Mouse (Mus musculus): ENCODE results near the gene Wdr26. TPM values are rescaled to one million over a fixed set of nuclear protein-coding genes. Genes with fewer than 3 reads are reported as not detected.

Wdr26 gene
- total and polyA plus RNA-seq, 2 experiments from 2014 or later: 44.1 to 49.6 TPM

DNA sequence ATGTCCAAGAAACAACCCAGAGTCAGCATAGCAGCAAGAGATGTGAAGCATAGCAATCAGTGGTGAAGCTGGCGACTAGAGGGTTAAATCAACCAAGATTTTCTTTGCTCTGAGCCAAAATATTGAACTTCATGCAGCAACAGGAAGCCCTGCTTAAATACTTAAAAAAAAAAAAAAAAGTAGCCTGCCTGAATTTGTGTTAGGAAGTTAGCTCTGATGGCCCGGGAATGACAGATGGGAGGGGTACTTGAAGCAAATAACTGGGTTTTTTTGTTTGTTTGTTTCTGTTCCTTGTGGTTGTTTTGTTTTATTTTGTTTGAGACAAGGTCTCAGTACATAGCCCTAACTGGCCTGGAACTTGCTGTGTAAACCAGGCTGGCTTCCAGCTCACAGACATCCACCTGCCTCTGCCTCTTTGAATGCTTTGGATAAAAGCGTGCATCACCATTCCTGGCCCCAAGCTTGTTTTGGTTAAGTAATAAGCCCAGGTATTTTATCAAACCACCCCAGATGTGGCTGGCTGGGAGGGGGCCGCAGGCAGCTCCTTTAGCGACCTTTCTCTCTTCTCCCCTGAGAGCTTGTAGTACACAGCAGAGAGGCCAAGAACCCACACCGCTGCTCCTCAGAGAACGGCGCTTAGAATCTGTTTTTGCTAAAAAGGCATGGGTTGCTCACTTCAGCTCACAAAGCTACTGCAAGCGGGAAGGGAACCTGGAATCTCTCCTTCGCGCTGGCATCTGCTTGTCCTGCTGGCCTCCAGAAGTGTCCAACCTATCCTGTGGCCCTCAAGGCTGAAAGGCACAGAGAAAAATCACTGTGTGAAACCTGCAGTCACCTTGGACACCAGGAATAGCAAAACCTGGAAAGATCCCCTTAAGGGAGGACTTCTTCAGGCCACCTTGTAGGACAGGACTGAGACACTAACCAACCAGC is 34.0 kb upstream of the Wdr26 start:
- H3K4me1 ChIP-seq (ENCODE audit: insufficient read depth, low read length): no peaks in the 10 kb centered on the region
- no peak overlapping the region for H3K27ac ChIP-seq (ENCODE audit: low read depth, low read length)
- no peaks in the 10 kb centered on the region for H3K27me3 ChIP-seq (ENCODE audit: insufficient read depth, low read length)
- 0 out of 2 replicates have a peak, but pooled peaks cover 3% of the 10 kb centered on the region for H3K9me3 ChIP-seq (ENCODE audit: low read length)
- no peak overlapping the region for H3K9ac ChIP-seq (replicated peaks; ENCODE audit: low read length, poor library complexity, severe bottlenecking)
- no peak for ATAC-seq (ENCODE audit: low FRiP score)
- TF ChIP-seq CTCF (IDR thresholded peaks at IDR 0.05): no peak
- WGBS: 79% methylated on average over 11 of the region's 11 CpGs
- no peak for DNase-seq (ENCODE audit: low spot score)
- no peaks in the 10 kb centered on the region for H3K36me3 ChIP-seq (ENCODE audit: insufficient read depth, low read length)
- H3K4me2 ChIP-seq (ENCODE audit: low read depth, low read length, poor library complexity, severe bottlenecking): no peak overlapping the region
- no peak overlapping the region for H3K4me3 ChIP-seq (ENCODE audit: low read depth, low read length)

DNA sequence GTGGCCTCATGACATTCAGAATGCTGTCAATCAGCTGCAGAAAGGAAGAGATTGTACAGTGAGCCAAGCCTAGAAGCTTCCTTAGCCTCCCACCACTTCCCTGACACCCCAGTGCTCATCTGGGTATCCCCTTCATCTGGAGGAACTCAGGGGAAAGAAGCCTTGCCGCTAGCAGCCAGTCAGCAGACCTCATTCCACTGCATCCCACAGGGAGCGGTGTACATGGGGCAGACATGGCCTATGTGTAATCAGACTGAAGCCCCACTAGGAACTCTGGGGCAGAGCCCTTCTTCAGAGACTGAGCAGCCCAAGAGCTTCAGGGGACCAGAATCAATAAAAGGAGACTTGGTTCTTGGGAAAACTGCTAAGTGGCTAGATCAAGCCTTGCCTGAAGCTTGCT is 33.3 kb upstream of the Wdr26 start:
- no peaks in the 10 kb centered on the region for H3K4me1 ChIP-seq (ENCODE audit: insufficient read depth, low read length)
- H3K27ac ChIP-seq (ENCODE audit: low read depth, low read length): no peak overlapping the region
- DNase-seq (ENCODE audit: low spot score) (no peak), ATAC-seq (ENCODE audit: low FRiP score) (no peak)
- TF ChIP-seq CTCF (IDR thresholded peaks at IDR 0.05): no peak
- no peaks in the 10 kb centered on the region for H3K36me3 ChIP-seq (ENCODE audit: insufficient read depth, low read length)
- 0 out of 2 replicates have a peak, but pooled peaks cover 1% of the 10 kb centered on the region for H3K9me3 ChIP-seq (ENCODE audit: low read length)
- 100% methylated on average over 2 of the region's 2 CpGs for WGBS
- no peak overlapping the region for H3K4me3 ChIP-seq (ENCODE audit: low read depth, low read length)
- H3K4me2 ChIP-seq (ENCODE audit: low read depth, low read length, poor library complexity, severe bottlenecking): no peak overlapping the region
- no peaks in the 10 kb centered on the region for H3K27me3 ChIP-seq (ENCODE audit: insufficient read depth, low read length)
- no peak overlapping the region for H3K9ac ChIP-seq (replicated peaks; ENCODE audit: low read length, poor library complexity, severe bottlenecking)

GRCm38 (mm10) chr1:181241185-181241584 is 29.4 kb upstream of the Wdr26 start:
- ATAC-seq (ENCODE audit: low FRiP score) (no peak), DNase-seq (ENCODE audit: low spot score) (no peak)
- H3K4me2 ChIP-seq (ENCODE audit: low read depth, low read length, poor library complexity, severe bottlenecking): no peak overlapping the region
- no peaks in the 10 kb centered on the region for H3K36me3 ChIP-seq (ENCODE audit: insufficient read depth, low read length)
- H3K9ac ChIP-seq (replicated peaks; ENCODE audit: low read length, poor library complexity, severe bottlenecking): no peak overlapping the region
- no peak overlapping the region for H3K4me3 ChIP-seq (ENCODE audit: low read depth, low read length)
- 97% methylated on average over 3 of the region's 3 CpGs for WGBS
- H3K27me3 ChIP-seq (ENCODE audit: insufficient read depth, low read length): no peaks in the 10 kb centered on the region
- TF ChIP-seq CTCF (IDR thresholded peaks at IDR 0.05): no peak
- H3K27ac ChIP-seq (ENCODE audit: low read depth, low read length): no peak overlapping the region
- H3K9me3 ChIP-seq (ENCODE audit: low read length): no peaks in the 10 kb centered on the region
- H3K4me1 ChIP-seq (ENCODE audit: insufficient read depth, low read length): no peaks in the 10 kb centered on the region

- ATAC-seq (ENCODE audit: low FRiP score): no peak
- WGBS: 63% methylated on average over 5 of the region's 5 CpGs
- Histone ChIP-seq H3K4me2 (ENCODE audit: low read depth, low read length, poor library complexity, severe bottlenecking) (no peak overlapping the region), H3K9me3 (ENCODE audit: low read length) (no peaks in the 10 kb centered on the region), H3K27me3 (ENCODE audit: insufficient read depth, low read length) (no peaks in the 10 kb centered on the region), H3K9ac (replicated peaks; ENCODE audit: low read length, poor library complexity, severe bottlenecking) (no peak overlapping the region), H3K27ac (ENCODE audit: low read depth, low read length) (no peak overlapping the region), H3K4me1 (ENCODE audit: insufficient read depth, low read length) (no peaks in the 10 kb centered on the region), H3K36me3 (ENCODE audit: insufficient read depth, low read length) (no peaks in the 10 kb centered on the region), H3K4me3 (ENCODE audit: low read depth, low read length) (no peak overlapping the region)
- DNase-seq (ENCODE audit: low spot score): no peak
- no peak for TF ChIP-seq CTCF (IDR thresholded peaks at IDR 0.05)
Measured at GRCm38 (mm10) chr1:181237332-181237731, 25.5 kb upstream of the Wdr26 start.

DNA sequence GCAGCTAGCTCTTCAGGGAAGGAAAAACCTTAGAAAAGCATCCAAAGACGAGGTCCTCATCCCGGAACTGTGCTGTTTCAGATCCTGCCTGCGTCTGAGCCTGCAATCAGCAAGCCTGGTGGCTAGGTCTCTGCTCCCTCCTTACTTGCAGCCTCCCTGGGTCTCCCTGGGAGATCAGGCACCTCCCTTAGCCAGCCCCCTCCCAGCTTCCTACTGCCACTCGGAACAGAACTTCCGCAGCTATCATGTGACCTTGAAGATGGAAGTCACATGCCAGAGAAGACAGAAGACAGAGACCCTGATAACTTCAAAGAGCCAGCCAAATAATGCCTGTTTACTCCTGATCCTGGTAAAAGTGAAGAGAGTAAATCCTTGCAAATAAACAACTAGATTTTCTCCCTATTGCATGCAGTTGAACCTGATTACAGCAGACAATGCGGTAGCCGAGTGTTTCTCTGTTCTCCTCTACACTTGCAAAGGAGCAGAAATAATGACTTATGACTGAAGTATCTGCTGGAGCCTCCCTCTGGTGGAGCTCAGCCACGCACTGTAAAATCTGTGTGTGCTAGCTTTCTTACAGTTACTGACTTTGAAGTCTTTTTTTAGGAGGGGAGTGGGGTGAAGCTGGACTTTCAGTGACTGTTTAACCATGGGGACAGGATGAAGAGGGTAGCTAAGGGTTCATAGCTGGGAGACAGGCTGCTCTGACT is 22.7 kb upstream of the Wdr26 start:
- DNase-seq (ENCODE audit: low spot score): no peak

More for the DNA sequence above, 22.7 kb upstream of the Wdr26 start:
- 0 out of 2 replicates have a peak overlapping the region, but pooled peaks have one; percentile 1 for H3K9ac ChIP-seq (replicated peaks; ENCODE audit: low read length, poor library complexity, severe bottlenecking)
- H3K9me3 ChIP-seq (ENCODE audit: low read length): no peaks in the 10 kb centered on the region
- ATAC-seq (ENCODE audit: low FRiP score): peak; percentile 60; the same call in 1 of the 2 replicates
- H3K4me1 ChIP-seq (ENCODE audit: insufficient read depth, low read length): 0 out of 2 replicates have a peak, but pooled peaks cover 2% of the 10 kb centered on the region
- H3K27ac ChIP-seq (ENCODE audit: low read depth, low read length): no peak overlapping the region
- WGBS: 54% methylated on average over 8 of the region's 8 CpGs
- H3K4me2 ChIP-seq (ENCODE audit: low read depth, low read length, poor library complexity, severe bottlenecking): no peak overlapping the region
- H3K27me3 ChIP-seq (ENCODE audit: insufficient read depth, low read length): no peaks in the 10 kb centered on the region
- H3K36me3 ChIP-seq (ENCODE audit: insufficient read depth, low read length): no peaks in the 10 kb centered on the region
- H3K4me3 ChIP-seq (ENCODE audit: low read depth, low read length): no peak overlapping the region
- peak; percentile 37 for TF ChIP-seq CTCF (IDR thresholded peaks at IDR 0.05)

Measured in midbrain, postnatal 0 days (tissue).